Mouse (Mus musculus): ENCODE measurements around the gene Ltbr. TPM values are rescaled to one million over a fixed set of nuclear protein-coding genes. Genes with fewer than 3 reads are reported as not detected.

Gene Ltbr
- polyA plus RNA-seq, 1 experiment from 2014 or later: 13.5 TPM

GRCm38 (mm10) chr6:125352811-125353210, 39.1 kb upstream of the Ltbr start:
- no peak overlapping the region for H3K4me2 ChIP-seq
- WGBS: 65% methylated on average over 4 of the region's 4 CpGs
- H3K27me3 ChIP-seq: peaks cover 26% of the 10 kb centered on the region
- H3K4me1 ChIP-seq (replicated peaks): peaks cover 45% of the 10 kb centered on the region
- no peak for ATAC-seq (ENCODE audit: low FRiP score)
- H3K4me3 ChIP-seq: no peak overlapping the region
- H3K36me3 ChIP-seq: no peaks in the 10 kb centered on the region
- H3K27ac ChIP-seq: no peak overlapping the region
- H3K9ac ChIP-seq: no peak overlapping the region
- H3K9me3 ChIP-seq: no peaks in the 10 kb centered on the region

GRCm38 (mm10) chr6:125352046-125352384, 38.3 kb upstream of the Ltbr start:
- H3K36me3 ChIP-seq: no peaks in the 10 kb centered on the region
- no peak overlapping the region for H3K27ac ChIP-seq
- peaks cover 26% of the 10 kb centered on the region for H3K27me3 ChIP-seq
- no peak overlapping the region for H3K4me2 ChIP-seq
- 76% methylated on average over 5 of the region's 5 CpGs for WGBS
- no peak overlapping the region for H3K4me3 ChIP-seq
- H3K4me1 ChIP-seq (replicated peaks): peaks cover 45% of the 10 kb centered on the region
- no peak for ATAC-seq (ENCODE audit: low FRiP score)
- H3K9ac ChIP-seq: no peak overlapping the region
- H3K9me3 ChIP-seq: no peaks in the 10 kb centered on the region

GRCm38 (mm10) chr6:125351368-125352045, 37.8 kb upstream of the Ltbr start:
- 74% methylated on average over 8 of the region's 8 CpGs for WGBS
- H3K4me1 ChIP-seq (replicated peaks): peaks cover 45% of the 10 kb centered on the region
- H3K9ac ChIP-seq: no peak overlapping the region
- no peaks in the 10 kb centered on the region for H3K9me3 ChIP-seq
- peaks cover 26% of the 10 kb centered on the region for H3K27me3 ChIP-seq
- ATAC-seq (ENCODE audit: low FRiP score): no peak
- no peak overlapping the region for H3K27ac ChIP-seq
- no peak overlapping the region for H3K4me2 ChIP-seq
- H3K36me3 ChIP-seq: no peaks in the 10 kb centered on the region
- no peak overlapping the region for H3K4me3 ChIP-seq

GRCm38 (mm10) chr6:125350995-125351324, 37.3 kb upstream of the Ltbr start:
- H3K36me3 ChIP-seq: no peaks in the 10 kb centered on the region

GRCm38 (mm10) chr6:125350231-125350994, 36.7 kb upstream of the Ltbr start:
- H3K4me2 ChIP-seq: peak overlapping the region; percentile 63
- no peaks in the 10 kb centered on the region for H3K36me3 ChIP-seq
- peaks cover 41% of the 10 kb centered on the region for H3K4me1 ChIP-seq (replicated peaks)
- peak overlapping the region; percentile 72 for H3K9ac ChIP-seq
- H3K9me3 ChIP-seq: no peaks in the 10 kb centered on the region
- peak overlapping the region; percentile 55; the same call in 1 of the 2 replicates for H3K27ac ChIP-seq
- 8% methylated on average over 20 of the region's 20 CpGs for WGBS
- H3K27me3 ChIP-seq: peaks cover 23% of the 10 kb centered on the region
- H3K4me3 ChIP-seq: peak overlapping the region; percentile 41
- ATAC-seq (ENCODE audit: low FRiP score): peak; percentile 2; the same call in 1 of the 2 replicates

More at GRCm38 (mm10) chr6:125350995-125351324, 37.3 kb upstream of the Ltbr start:
- no peak overlapping the region for H3K9ac ChIP-seq
- H3K4me2 ChIP-seq: peak overlapping the region; percentile 63
- H3K4me1 ChIP-seq (replicated peaks): peaks cover 45% of the 10 kb centered on the region
- no peak for ATAC-seq (ENCODE audit: low FRiP score)
- H3K27me3 ChIP-seq: peaks cover 23% of the 10 kb centered on the region
- no peak overlapping the region for H3K27ac ChIP-seq
- WGBS: 92% methylated on average over 2 of the region's 2 CpGs
- H3K9me3 ChIP-seq: no peaks in the 10 kb centered on the region
- peak overlapping the region; percentile 41 for H3K4me3 ChIP-seq

- H3K9ac ChIP-seq: peak overlapping the region; percentile 72
- no peaks in the 10 kb centered on the region for H3K9me3 ChIP-seq
- ATAC-seq (ENCODE audit: low FRiP score): peak; percentile 18; the same call in 1 of the 2 replicates
- no peaks in the 10 kb centered on the region for H3K36me3 ChIP-seq
- WGBS: 1% methylated on average over 27 of the region's 27 CpGs
- H3K27ac ChIP-seq: peak overlapping the region; percentile 55; the same call in 1 of the 2 replicates
- H3K4me2 ChIP-seq: peak overlapping the region; percentile 63
- H3K27me3 ChIP-seq: peaks cover 27% of the 10 kb centered on the region
- peak overlapping the region; percentile 41 for H3K4me3 ChIP-seq
- peaks cover 33% of the 10 kb centered on the region for H3K4me1 ChIP-seq (replicated peaks)
Measured at GRCm38 (mm10) chr6:125349575-125350230, 36.0 kb upstream of the Ltbr start.

- H3K4me1 ChIP-seq (replicated peaks): peaks cover 26% of the 10 kb centered on the region
- H3K27ac ChIP-seq: peak within 1 kb of the TSS; percentile 55; the same call in 1 of the 2 replicates
- H3K36me3 ChIP-seq: no peaks in the 10 kb centered on the region
- H3K9me3 ChIP-seq: no peaks in the 10 kb centered on the region
- 5% methylated on average over 22 of the region's 22 CpGs for WGBS
- ATAC-seq (ENCODE audit: low FRiP score): 0 out of 2 replicates have a peak, but pooled peaks have one; percentile 3
- peak within 1 kb of the TSS; percentile 41 for H3K4me3 ChIP-seq
- H3K4me2 ChIP-seq: peak within 1 kb of the TSS; percentile 63
- H3K9ac ChIP-seq: peak within 1 kb of the TSS; percentile 72
- H3K27me3 ChIP-seq: peaks cover 27% of the 10 kb centered on the region
Measured at GRCm38 (mm10) chr6:125348721-125349574, 35.3 kb upstream of the Ltbr start, which contains the start of gene Tnfrsf1a. Gene Tnfrsf1a, plus strand, starts transcription at chr6:125349362.

GRCm38 (mm10) chr6:125346029-125346428, 32.3 kb upstream of the Ltbr start:
- H3K9me3 ChIP-seq: no peaks in the 10 kb centered on the region
- no peak overlapping the region for H3K27ac ChIP-seq
- no peak overlapping the region for H3K4me2 ChIP-seq
- WGBS: 64% methylated on average over 2 of the region's 2 CpGs
- H3K4me3 ChIP-seq: no peak overlapping the region
- H3K27me3 ChIP-seq: peaks cover 22% of the 10 kb centered on the region
- ATAC-seq (ENCODE audit: low FRiP score): no peak
- peaks cover 21% of the 10 kb centered on the region for H3K4me1 ChIP-seq (replicated peaks)
- H3K36me3 ChIP-seq: no peaks in the 10 kb centered on the region
- H3K9ac ChIP-seq: no peak overlapping the region

- Histone ChIP-seq H3K4me1 (replicated peaks) (peaks cover 20% of the 10 kb centered on the region), H3K4me2 (no peak overlapping the region), H3K9ac (no peak overlapping the region), H3K27me3 (peaks cover 22% of the 10 kb centered on the region), H3K9me3 (no peaks in the 10 kb centered on the region), H3K27ac (no peak overlapping the region), H3K36me3 (no peaks in the 10 kb centered on the region), H3K4me3 (no peak overlapping the region)
- ATAC-seq (ENCODE audit: low FRiP score): no peak
- WGBS: 81% methylated on average over 1 of the region's 1 CpGs
Measured at GRCm38 (mm10) chr6:125345625-125346024, 31.9 kb upstream of the Ltbr start.

GRCm38 (mm10) chr6:125344866-125345265, 31.2 kb upstream of the Ltbr start:
- Histone ChIP-seq H3K4me1 (replicated peaks) (peaks cover 13% of the 10 kb centered on the region), H3K9ac (no peak overlapping the region), H3K27me3 (peaks cover 17% of the 10 kb centered on the region), H3K36me3 (no peaks in the 10 kb centered on the region), H3K4me2 (no peak overlapping the region), H3K4me3 (no peak overlapping the region), H3K27ac (no peak overlapping the region), H3K9me3 (no peaks in the 10 kb centered on the region)
- 75% methylated on average over 4 of the region's 4 CpGs for WGBS
- no peak for ATAC-seq (ENCODE audit: low FRiP score)

- Histone ChIP-seq H3K36me3 (no peaks in the 10 kb centered on the region), H3K27ac (no peak overlapping the region), H3K9me3 (no peaks in the 10 kb centered on the region), H3K27me3 (peaks cover 15% of the 10 kb centered on the region), H3K4me2 (no peak overlapping the region), H3K4me1 (replicated peaks) (peaks cover 5% of the 10 kb centered on the region), H3K9ac (no peak overlapping the region), H3K4me3 (no peak overlapping the region)
- ATAC-seq (ENCODE audit: low FRiP score): no peak
- WGBS: 49% methylated on average over 8 of the region's 8 CpGs
Measured at GRCm38 (mm10) chr6:125344084-125344483, 30.4 kb upstream of the Ltbr start.
